Mouse (Mus musculus): ENCODE measurements around the gene Ap1s2.

Ap1s2 gene

DNA sequence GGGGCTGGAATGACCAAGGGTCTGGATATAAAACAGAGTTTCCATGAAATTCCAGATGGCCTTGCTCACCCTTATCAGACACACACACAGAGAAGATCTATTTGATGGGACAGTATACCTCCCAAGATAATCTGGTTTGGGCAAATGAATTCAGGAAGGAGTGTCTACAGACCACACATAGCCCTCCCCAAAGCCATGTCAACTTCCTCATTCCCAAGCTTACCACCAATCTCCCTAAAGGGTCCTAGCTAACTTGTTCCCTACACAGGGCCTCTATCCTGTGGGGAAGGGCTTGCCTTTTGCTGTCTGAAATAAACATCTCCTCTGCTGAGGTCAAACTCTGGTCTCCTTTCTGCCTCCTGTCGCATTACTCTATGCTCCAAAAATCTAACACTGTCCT, 72.3 kb downstream of the Ap1s2 start:
- no peak for DNase-seq (ENCODE audit: low spot score in 2 of 2)

DNA sequence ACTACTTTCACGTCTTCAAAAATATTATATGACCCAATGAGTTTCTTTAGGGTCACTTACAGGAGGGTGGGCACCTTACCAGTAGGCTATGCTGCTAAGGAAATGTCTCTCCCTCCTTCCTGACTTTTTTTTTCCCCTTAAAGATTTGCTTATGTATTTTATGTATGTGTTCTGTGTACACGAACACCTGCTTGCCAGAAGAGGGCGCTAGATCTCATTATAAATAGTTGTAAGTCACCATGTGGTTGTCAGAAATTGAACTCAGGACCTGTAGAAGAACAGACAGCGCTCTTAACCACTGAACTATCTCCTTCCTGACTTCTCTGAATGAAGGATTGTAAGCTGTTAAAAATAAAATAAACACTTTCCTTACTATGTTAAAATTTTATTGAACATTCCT, 72.7 kb downstream of the Ap1s2 start:
- no peak for DNase-seq (ENCODE audit: low spot score in 2 of 2)

DNA sequence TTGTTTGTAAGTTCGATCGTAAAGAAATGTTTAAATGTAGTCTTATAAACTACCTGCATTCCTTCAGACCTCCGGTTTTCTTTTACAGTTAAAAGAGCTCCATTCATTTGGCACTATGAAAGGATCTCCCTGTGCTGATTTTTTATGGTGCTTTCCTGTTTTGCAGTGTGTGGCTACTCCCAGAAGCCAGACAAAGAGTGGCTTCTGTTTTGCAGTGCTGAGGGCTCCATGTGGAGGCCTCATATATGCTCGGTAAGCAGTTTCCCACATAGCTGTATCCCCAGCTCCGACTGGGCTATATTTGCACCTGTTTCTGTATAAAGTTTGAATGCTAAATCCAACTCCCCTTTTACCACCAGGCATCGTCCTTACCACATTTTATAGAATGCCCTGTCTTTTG, 73.3 kb downstream of the Ap1s2 start:
- DNase-seq (ENCODE audit: low spot score in 2 of 2), result no peak
